Mouse (Mus musculus): ENCODE results near the gene Ltn1. TPM values are rescaled to one million over a fixed set of nuclear protein-coding genes. Genes with fewer than 3 reads are reported as not detected.

Ltn1 gene
- polyA plus RNA-seq, 1 experiment from 2014 or later: 21.8 TPM

- H3K4me1 ChIP-seq: no peaks in the 10 kb centered on the region
- 79% methylated on average over 6 of the region's 6 CpGs for WGBS
- H3K27me3 ChIP-seq (replicated peaks): no peaks in the 10 kb centered on the region
- H3K4me2 ChIP-seq: no peak overlapping the region
- no peak overlapping the region for H3K9ac ChIP-seq (replicated peaks)
- H3K36me3 ChIP-seq: no peaks in the 10 kb centered on the region
- H3K4me3 ChIP-seq (replicated peaks): no peak overlapping the region
- no peak for ATAC-seq (ENCODE audit: low FRiP score)
- H3K27ac ChIP-seq (replicated peaks): no peak overlapping the region
- no peaks in the 10 kb centered on the region for H3K9me3 ChIP-seq (replicated peaks)
Measured at GRCm38 (mm10) chr16:87341043-87341572, 91.3 kb downstream of the Ltn1 start.

GRCm38 (mm10) chr16:87334756-87335155 is 97.7 kb downstream of the Ltn1 start:
- Histone ChIP-seq H3K4me2 (no peak overlapping the region), H3K27me3 (replicated peaks) (no peaks in the 10 kb centered on the region), H3K9ac (replicated peaks) (no peak overlapping the region), H3K4me3 (replicated peaks) (no peak overlapping the region), H3K36me3 (no peaks in the 10 kb centered on the region), H3K4me1 (no peaks in the 10 kb centered on the region), H3K9me3 (replicated peaks) (no peaks in the 10 kb centered on the region), H3K27ac (replicated peaks) (no peak overlapping the region)
- 96% methylated on average over 3 of the region's 3 CpGs for WGBS
- ATAC-seq (ENCODE audit: low FRiP score): no peak

GRCm38 (mm10) chr16:87329986-87330385 is 102.4 kb downstream of the Ltn1 start:
- 92% methylated on average over 3 of the region's 3 CpGs for WGBS
- no peaks in the 10 kb centered on the region for H3K36me3 ChIP-seq
- H3K4me3 ChIP-seq (replicated peaks): no peak overlapping the region
- H3K4me2 ChIP-seq: no peak overlapping the region
- no peaks in the 10 kb centered on the region for H3K4me1 ChIP-seq
- no peak overlapping the region for H3K27ac ChIP-seq (replicated peaks)
- no peak for ATAC-seq (ENCODE audit: low FRiP score)
- no peak overlapping the region for H3K9ac ChIP-seq (replicated peaks)
- H3K9me3 ChIP-seq (replicated peaks): no peaks in the 10 kb centered on the region
- H3K27me3 ChIP-seq (replicated peaks): no peaks in the 10 kb centered on the region

Other genes starting within 250 kb of the Ltn1 start
- gene N6amt1, start 78.4 kb downstream of the Ltn1 start, polyA plus RNA-seq (2015; fragmentation: Nextera tagmentation; extraction: Ambion mirVana): 20.6 and 22.5 TPM in 2 replicates
- 16.5 and 16.7 TPM in 2 replicates for gene Rwdd2b, start 8.0 kb upstream of the Ltn1 start, polyA plus RNA-seq (2015; fragmentation: Nextera tagmentation; extraction: Ambion mirVana)
- gene Usp16, start 22.1 kb upstream of the Ltn1 start, polyA plus RNA-seq (2015; fragmentation: Nextera tagmentation; extraction: Ambion mirVana): 47.8 and 48.8 TPM in 2 replicates
- gene Cct8, start 63.3 kb upstream of the Ltn1 start, polyA plus RNA-seq (2015; fragmentation: Nextera tagmentation; extraction: Ambion mirVana): 379 and 417 TPM in 2 replicates
- gene Map3k7cl, start 120.7 kb upstream of the Ltn1 start, polyA plus RNA-seq (2015; fragmentation: Nextera tagmentation; extraction: Ambion mirVana): 0.12 and 0.50 TPM in 2 replicates

All from neural tube, embryonic 15.5 days (tissue).